Mouse (Mus musculus) brain, embryonic 14.5 days (tissue): ENCODE results near the gene Tmem30b.

Experiments used
- CTCF ChIP-seq: fragments of 200-500 bp; IDR thresholded peaks from 2 replicates; pipeline ENCODE4 v1.5.1; 2012; ENCODE audit warnings: inconsistent platforms, mild to moderate bottlenecking, moderate library complexity, borderline replicate concordance; ENCODE audit not compliant: insufficient read depth, insufficient read length; ENCODE audit errors: extremely low read depth
- POLR2A ChIP-seq: fragments of 200-500 bp; IDR thresholded peaks from 2 replicates; pipeline ENCODE4 v1.6.1; 2012; ENCODE audit warnings: mild to moderate bottlenecking, inconsistent platforms, borderline replicate concordance; ENCODE audit not compliant: poor library complexity, insufficient read depth, insufficient read length, severe bottlenecking; ENCODE audit errors: extremely low read depth

- TF ChIP-seq CTCF (no peak), POLR2A (no peak)
These were observed 14.2 kb downstream of the Tmem30b start for GRCm38 (mm10) chr12:73531889-73532479.
